Mouse (Mus musculus): ENCODE data around the gene Acsf3. TPM values are rescaled to one million over a fixed set of nuclear protein-coding genes. Genes with fewer than 3 reads are reported as not detected.

The Acsf3 gene
- total RNA-seq, 1 experiment, result 11.7 TPM

DNA sequence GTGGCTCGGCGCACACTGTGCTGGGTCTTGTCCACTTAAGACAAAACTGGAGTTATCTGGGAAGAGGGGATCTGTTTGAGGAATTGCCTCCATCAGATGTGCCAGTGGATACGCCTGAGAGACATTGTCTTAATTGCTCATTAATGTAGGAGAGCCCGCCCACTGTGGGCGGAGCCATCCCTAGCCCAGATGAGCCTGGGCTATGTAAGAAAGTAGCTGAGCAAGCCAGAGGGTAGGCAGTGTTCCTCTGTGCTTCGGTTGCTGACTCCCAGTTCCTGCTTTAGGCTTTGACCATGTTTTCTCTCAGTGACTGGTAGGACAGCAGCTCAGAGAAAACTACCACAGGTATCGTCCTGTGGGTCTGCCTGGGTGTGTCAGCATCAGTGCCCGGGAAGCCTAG lies 59.1 kb downstream of the Acsf3 start:
- DNase-seq (ENCODE audit: low read depth, low spot score), result no peak
- no peaks in the 10 kb centered on the region; a peak in 1 of 4 replicates for H3K4me1 ChIP-seq (ENCODE audit: control insufficient read depth in 2 of 2, insufficient read depth in 2 of 2, low read length in 2 of 2, poor library complexity in 1 of 2)
- no peak for TF ChIP-seq MAFK (IDR thresholded peaks at IDR 0.05; ENCODE audit: insufficient read depth, low read depth, low read length)
- TF ChIP-seq CHD2 (IDR thresholded peaks at IDR 0.05; ENCODE audit: low read depth, low read length), result no peak
- TF ChIP-seq ZNF384 (IDR thresholded peaks at IDR 0.05; ENCODE audit: low read depth, low read length), result no peak
- TF ChIP-seq HCFC1 (IDR thresholded peaks at IDR 0.05; ENCODE audit: borderline replicate concordance, insufficient read depth, low read length), result no peak
- TF ChIP-seq ZC3H11A (IDR thresholded peaks at IDR 0.05; ENCODE audit: borderline replicate concordance, low read depth, low read length), result no peak
- no peak overlapping the region for H3K9ac ChIP-seq (ENCODE audit: insufficient read depth, low read depth, low read length, poor library complexity, severe bottlenecking)
- H3K9me3 ChIP-seq (ENCODE audit: control insufficient read depth, insufficient read depth, low read depth, low read length), result no peaks in the 10 kb centered on the region
- in situ Hi-C loops (cut with MboI; ENCODE audit: low sequenced_read_pairs in 2 of 2, unreplicated experiment in 2 of 2), result no loop called here
- H3K27ac ChIP-seq (ENCODE audit: insufficient read depth, low read depth, low read length, poor library complexity, severe bottlenecking), result no peak overlapping the region
- no peaks in the 10 kb centered on the region for H3K36me3 ChIP-seq (ENCODE audit: control insufficient read depth, insufficient read depth, low read length, poor library complexity, severe bottlenecking)
- H3K4me3 ChIP-seq (ENCODE audit: insufficient read depth in 1 of 2, low read depth in 1 of 2, low read length in 2 of 2, poor library complexity in 1 of 2, severe bottlenecking in 1 of 2), result no peak overlapping the region

DNA sequence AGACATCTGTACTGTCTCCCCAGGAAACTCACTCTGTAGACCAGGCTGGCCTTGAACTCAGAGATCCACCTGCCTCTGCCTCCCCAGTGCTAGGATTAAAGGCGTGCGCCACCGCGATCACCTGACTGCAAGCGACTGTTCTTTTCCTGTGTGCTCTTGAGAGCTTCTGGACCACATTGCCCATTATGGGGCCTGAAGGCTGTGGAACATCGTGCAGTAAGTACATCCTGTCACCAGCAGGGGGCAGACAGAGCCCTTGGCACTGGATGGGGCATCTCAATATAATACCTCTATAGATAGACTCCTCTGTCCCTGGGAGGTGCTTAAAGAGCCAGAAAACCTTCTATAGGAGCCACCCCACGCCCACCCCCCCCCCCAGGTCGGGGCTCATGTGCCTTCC lies 59.7 kb downstream of the Acsf3 start:
- Histone ChIP-seq H3K27ac (ENCODE audit: insufficient read depth, low read depth, low read length, poor library complexity, severe bottlenecking) (no peak overlapping the region), H3K4me3 (ENCODE audit: insufficient read depth in 1 of 2, low read depth in 1 of 2, low read length in 2 of 2, poor library complexity in 1 of 2, severe bottlenecking in 1 of 2) (no peak overlapping the region), H3K9me3 (ENCODE audit: control insufficient read depth, insufficient read depth, low read depth, low read length) (no peaks in the 10 kb centered on the region), H3K36me3 (ENCODE audit: control insufficient read depth, insufficient read depth, low read length, poor library complexity, severe bottlenecking) (no peaks in the 10 kb centered on the region), H3K4me1 (ENCODE audit: control insufficient read depth in 2 of 2, insufficient read depth in 2 of 2, low read length in 2 of 2, poor library complexity in 1 of 2) (no peaks in the 10 kb centered on the region; a peak in 1 of 4 replicates), H3K9ac (ENCODE audit: insufficient read depth, low read depth, low read length, poor library complexity, severe bottlenecking) (no peak overlapping the region)
- no peak for TF ChIP-seq ZNF384 (IDR thresholded peaks at IDR 0.05; ENCODE audit: low read depth, low read length)
- peak; percentile 69; the same call in 1 of the 2 replicates for TF ChIP-seq ZC3H11A (IDR thresholded peaks at IDR 0.05; ENCODE audit: borderline replicate concordance, low read depth, low read length)
- in situ Hi-C loops (cut with MboI; ENCODE audit: low sequenced_read_pairs in 2 of 2, unreplicated experiment in 2 of 2), result no loop called here
- DNase-seq (ENCODE audit: low read depth, low spot score), result peak; percentile 76

DNA sequence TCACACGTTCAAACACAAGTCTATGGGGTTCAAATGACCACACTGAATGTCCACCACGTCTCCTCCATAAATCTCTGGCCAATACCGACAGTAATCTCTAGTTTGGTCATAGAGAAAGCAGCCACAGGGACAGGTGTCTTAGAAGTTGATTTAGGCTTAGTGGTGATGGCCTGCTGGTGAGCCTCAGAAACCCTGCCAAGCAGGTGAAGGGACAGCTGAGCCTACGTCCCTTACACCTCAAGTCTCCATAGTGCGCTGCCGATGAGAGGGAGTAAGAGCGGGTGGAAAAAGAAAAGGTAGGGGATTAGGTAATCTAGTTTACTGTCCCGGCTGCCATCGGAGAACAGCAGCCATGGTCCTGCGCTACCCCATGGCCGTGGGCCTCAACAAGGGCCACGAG lies 60.9 kb downstream of the Acsf3 start:
- H3K27ac ChIP-seq (ENCODE audit: insufficient read depth, low read depth, low read length, poor library complexity, severe bottlenecking), result no peak overlapping the region
- H3K36me3 ChIP-seq (ENCODE audit: control insufficient read depth, insufficient read depth, low read length, poor library complexity, severe bottlenecking), result no peaks in the 10 kb centered on the region
- H3K4me3 ChIP-seq (ENCODE audit: insufficient read depth in 1 of 2, low read depth in 1 of 2, low read length in 2 of 2, poor library complexity in 1 of 2, severe bottlenecking in 1 of 2), result no peak overlapping the region
- H3K9me3 ChIP-seq (ENCODE audit: control insufficient read depth, insufficient read depth, low read depth, low read length), result no peaks in the 10 kb centered on the region
- no peak for TF ChIP-seq ZNF384 (IDR thresholded peaks at IDR 0.05; ENCODE audit: low read depth, low read length)
- no peak for TF ChIP-seq ZC3H11A (IDR thresholded peaks at IDR 0.05; ENCODE audit: borderline replicate concordance, low read depth, low read length)
- TF ChIP-seq CHD2 (IDR thresholded peaks at IDR 0.05; ENCODE audit: low read depth, low read length), result no peak
- TF ChIP-seq HCFC1 (IDR thresholded peaks at IDR 0.05; ENCODE audit: borderline replicate concordance, insufficient read depth, low read length), result no peak
- TF ChIP-seq MAFK (IDR thresholded peaks at IDR 0.05; ENCODE audit: insufficient read depth, low read depth, low read length), result no peak
- no peak for DNase-seq (ENCODE audit: low read depth, low spot score)
- H3K9ac ChIP-seq (ENCODE audit: insufficient read depth, low read depth, low read length, poor library complexity, severe bottlenecking), result no peak overlapping the region
- H3K4me1 ChIP-seq (ENCODE audit: control insufficient read depth in 2 of 2, insufficient read depth in 2 of 2, low read length in 2 of 2, poor library complexity in 1 of 2), result no peaks in the 10 kb centered on the region; a peak in 1 of 4 replicates
- in situ Hi-C loops (cut with MboI; ENCODE audit: low sequenced_read_pairs in 2 of 2, unreplicated experiment in 2 of 2), result no loop called here

DNA sequence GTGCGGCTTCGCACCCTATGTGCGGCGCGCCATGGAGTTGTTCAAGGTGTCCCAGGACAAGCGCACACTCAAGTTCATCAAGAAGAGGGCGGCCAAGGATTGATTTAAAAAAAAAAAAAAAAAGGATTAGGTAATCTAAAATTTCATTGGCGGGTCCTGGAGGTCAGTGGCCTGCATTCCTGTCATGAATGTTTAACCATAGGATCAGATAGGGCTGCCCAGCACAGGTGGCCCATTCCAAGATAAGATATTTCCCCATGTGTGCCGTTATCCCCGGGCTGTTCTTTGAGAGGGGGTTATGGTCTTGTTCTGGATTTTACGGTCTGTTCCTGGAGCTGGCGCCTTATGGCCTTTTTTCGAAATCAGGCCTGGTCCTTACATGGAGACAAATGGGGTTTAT lies 61.4 kb downstream of the Acsf3 start:
- Histone ChIP-seq H3K4me3 (ENCODE audit: insufficient read depth in 1 of 2, low read depth in 1 of 2, low read length in 2 of 2, poor library complexity in 1 of 2, severe bottlenecking in 1 of 2) (no peak overlapping the region), H3K27ac (ENCODE audit: insufficient read depth, low read depth, low read length, poor library complexity, severe bottlenecking) (no peak overlapping the region), H3K4me1 (ENCODE audit: control insufficient read depth in 2 of 2, insufficient read depth in 2 of 2, low read length in 2 of 2, poor library complexity in 1 of 2) (no peaks in the 10 kb centered on the region; a peak in 1 of 4 replicates), H3K9ac (ENCODE audit: insufficient read depth, low read depth, low read length, poor library complexity, severe bottlenecking) (no peak overlapping the region), H3K9me3 (ENCODE audit: control insufficient read depth, insufficient read depth, low read depth, low read length) (no peaks in the 10 kb centered on the region), H3K36me3 (ENCODE audit: control insufficient read depth, insufficient read depth, low read length, poor library complexity, severe bottlenecking) (no peaks in the 10 kb centered on the region)
- in situ Hi-C loops (cut with MboI; ENCODE audit: low sequenced_read_pairs in 2 of 2, unreplicated experiment in 2 of 2), result no loop called here
- no peak for TF ChIP-seq MAFK (IDR thresholded peaks at IDR 0.05; ENCODE audit: insufficient read depth, low read depth, low read length)
- no peak for DNase-seq (ENCODE audit: low read depth, low spot score)

DNA sequence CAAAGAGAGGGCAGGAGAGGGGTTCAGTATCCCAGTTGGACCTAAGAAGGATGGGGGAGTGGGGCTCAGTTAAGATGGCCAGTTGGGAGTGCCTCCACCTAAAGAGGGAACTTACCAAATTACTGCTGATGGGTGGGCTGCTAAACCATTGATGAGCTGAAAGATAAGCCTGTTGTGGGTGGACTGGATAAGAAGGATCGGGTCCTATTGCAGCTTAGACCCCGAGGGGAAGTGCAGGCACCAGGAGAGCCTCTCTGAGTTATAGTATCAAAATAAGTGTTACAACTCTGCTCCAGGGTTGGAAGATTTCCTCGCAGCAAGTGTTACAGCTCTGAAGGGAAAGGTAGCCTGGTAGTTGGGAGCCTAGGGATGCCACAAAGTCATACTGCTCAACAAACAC lies 68.9 kb downstream of the Acsf3 start:
- no peak overlapping the region for H3K9ac ChIP-seq (ENCODE audit: insufficient read depth, low read depth, low read length, poor library complexity, severe bottlenecking)
- H3K36me3 ChIP-seq (ENCODE audit: control insufficient read depth, insufficient read depth, low read length, poor library complexity, severe bottlenecking), result no peaks in the 10 kb centered on the region
- H3K9me3 ChIP-seq (ENCODE audit: control insufficient read depth, insufficient read depth, low read depth, low read length), result no peaks in the 10 kb centered on the region
- 0 out of 4 replicates have a peak, but pooled peaks cover 0 to under 1% of the 10 kb centered on the region in 2 experiments for H3K4me1 ChIP-seq (ENCODE audit: control insufficient read depth in 2 of 2, insufficient read depth in 2 of 2, low read length in 2 of 2, poor library complexity in 1 of 2)
- DNase-seq (ENCODE audit: low read depth, low spot score), result no peak
- no peak for TF ChIP-seq ZNF384 (IDR thresholded peaks at IDR 0.05; ENCODE audit: low read depth, low read length)
- TF ChIP-seq ZC3H11A (IDR thresholded peaks at IDR 0.05; ENCODE audit: borderline replicate concordance, low read depth, low read length), result no peak
- TF ChIP-seq CHD2 (IDR thresholded peaks at IDR 0.05; ENCODE audit: low read depth, low read length), result no peak
- TF ChIP-seq MAFK (IDR thresholded peaks at IDR 0.05; ENCODE audit: insufficient read depth, low read depth, low read length), result no peak
- no peak for TF ChIP-seq HCFC1 (IDR thresholded peaks at IDR 0.05; ENCODE audit: borderline replicate concordance, insufficient read depth, low read length)
- H3K4me3 ChIP-seq (ENCODE audit: insufficient read depth in 1 of 2, low read depth in 1 of 2, low read length in 2 of 2, poor library complexity in 1 of 2, severe bottlenecking in 1 of 2), result no peak overlapping the region
- in situ Hi-C loops (cut with MboI; ENCODE audit: low sequenced_read_pairs in 2 of 2, unreplicated experiment in 2 of 2), result no loop called here
- no peak overlapping the region for H3K27ac ChIP-seq (ENCODE audit: insufficient read depth, low read depth, low read length, poor library complexity, severe bottlenecking)
